Mouse (Mus musculus) adrenal gland, adult 2 months (tissue): ENCODE measurements at regions not wholly inside any gene's neighbourhood (a gene's known extent, or its start where the extent isn't known, plus 50 kb on each side); places are given as distances from the start of the nearest gene placed in this dataset.
"Not testable (repeated sequence)": the region's sequence is repeated elsewhere in the genome, so short reads cannot be mapped to it uniquely, and the experiment has no call there.

Experiments
- DNase-seq: peaks from one replicate; pipeline ENCODE4 v3.0.0; 2021

- DNase-seq = not testable (repeated sequence)
Observed at GRCm38 (mm10) chr2:17065149-17066145, 665.8 kb downstream of the Nebl start.
